Mouse (Mus musculus) heart, adult 11 months (tissue): ENCODE data around the gene Rhox3a.
"Not testable (repeated sequence)": the region's sequence is repeated elsewhere in the genome, so short reads cannot be mapped to it uniquely, and the experiment has no call there.

ENCODE experiments used
- DNase-seq: peaks from one replicate; pipeline ENCODE4 v3.0.0; 2022

Rhox3a gene

DNA sequence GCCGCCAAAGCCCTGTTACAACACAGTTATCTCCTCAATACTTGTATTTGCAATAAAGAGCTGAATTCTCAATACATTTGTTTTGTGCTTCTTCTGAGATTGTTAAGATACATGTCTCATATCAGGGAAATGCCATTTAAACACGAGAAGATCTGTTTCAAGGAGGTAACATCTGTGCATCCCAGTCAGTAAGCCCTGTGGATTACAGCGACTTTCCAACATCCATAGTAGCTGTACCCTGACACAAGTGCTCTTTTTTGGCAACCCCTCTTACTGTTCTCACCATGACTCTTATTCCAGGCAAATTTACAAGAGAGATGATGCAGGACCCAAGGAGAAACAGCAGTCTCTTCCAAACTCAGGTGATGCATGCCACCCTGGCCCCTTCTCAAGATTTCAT, at the start of gene Rhox3a:
Gene Rhox3a, plus strand, starts transcription at position 301 of the 400 bp plus-strand sequence.
- DNase-seq, result not testable (repeated sequence)

GRCm38 (mm10) chrX:37210941-37211340, 38.8 kb upstream of the Rhox3a start, which contains the start of gene Gm9:
Gm9 (minus strand) TSS chrX:37211041.
- no peak for DNase-seq

GRCm38 (mm10) chrX:37222158-37222557, 27.6 kb upstream of the Rhox3a start, which contains the start of gene Rhox1:
Rhox1 (minus strand) TSS chrX:37222258.
- DNase-seq, result not testable (repeated sequence)

GRCm38 (mm10) chrX:37244676-37245075, 5.0 kb upstream of the Rhox3a start, which contains the start of gene Rhox2a:
Rhox2a (plus strand) TSS chrX:37244976.
- not testable (repeated sequence) for DNase-seq

GRCm38 (mm10) chrX:37265038-37265437, 15.3 kb downstream of the Rhox3a start, which contains the start of gene Rhox4a:
Rhox4a (plus strand) TSS chrX:37265338.
- not testable (repeated sequence) for DNase-seq
